Mouse (Mus musculus) small intestine, adult 2 months (tissue): ENCODE measurements around the gene Ttll8.

Source experiments
- CTCF ChIP-seq: fragments of 200-500 bp; IDR thresholded peaks from 2 replicates; pipeline ENCODE4 v1.5.1; 2012; ENCODE audit warnings: low read depth, mild to moderate bottlenecking, control low read depth, inconsistent platforms, low read length, moderate library complexity, mixed read lengths; ENCODE audit not compliant: insufficient replicate concordance, insufficient read length; ENCODE audit errors: extremely low read depth
- POLR2A ChIP-seq: fragments of 200-500 bp; IDR thresholded peaks from 2 replicates; pipeline ENCODE4 v1.6.1; 2012; ENCODE audit warnings: low read depth, mild to moderate bottlenecking, control low read depth, inconsistent platforms, low read length, moderate library complexity

DNA sequence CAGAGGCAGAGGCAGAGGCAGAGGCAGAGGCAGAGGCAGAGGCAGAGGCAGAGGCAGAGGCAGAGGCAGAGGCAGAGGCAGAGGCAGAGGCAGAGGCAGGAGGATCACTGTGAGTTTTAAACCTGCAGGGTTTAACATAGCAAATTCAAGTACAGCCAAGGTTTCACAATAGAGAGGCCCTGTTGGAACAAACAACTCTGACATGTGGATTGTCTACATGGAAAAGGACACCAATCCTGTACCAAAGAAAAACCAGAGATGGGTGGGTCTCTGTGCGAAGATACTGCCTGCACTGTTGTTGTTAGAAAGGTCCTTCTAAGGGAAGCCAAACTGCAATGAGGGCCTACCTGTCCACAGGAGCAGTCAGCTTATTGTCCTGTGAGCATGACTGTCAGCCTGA lies 34.2 kb downstream of the Ttll8 start:
- TF ChIP-seq CTCF (no peak), POLR2A (no peak)
